22 mouse cellular contexts compared by ENCODE assay signal in the genomic region with DNA sequence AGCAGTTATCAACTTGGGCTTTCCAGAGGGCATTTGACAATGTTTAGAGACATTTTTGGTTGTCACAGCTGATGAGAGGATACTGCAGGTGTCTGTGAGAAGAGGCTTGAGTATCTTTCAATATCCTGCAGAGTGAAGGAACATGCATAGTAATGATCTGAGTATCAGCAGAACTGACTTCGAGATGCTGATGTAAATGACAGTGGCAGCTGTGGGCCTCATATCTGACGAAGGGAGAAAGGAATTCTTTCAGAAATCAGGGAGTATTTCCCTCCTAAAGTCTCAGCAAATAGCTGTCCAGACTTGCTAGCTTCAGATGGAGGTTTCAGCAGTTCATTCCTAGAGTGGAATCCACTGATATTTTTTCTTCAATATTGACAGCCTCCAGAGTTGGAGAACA.
DNase-seq lines count a peak whose midpoint lies in the region; ATAC-seq and TF ChIP-seq lines count a peak whose summit lies in the region.
"Had no signal": no experiment of that assay in that cellular context is flagged by ENCODE, and none has a peak within 500 bp of the region (broad histone marks: within the 10 kb centered on the region; RNA-seq: fewer than 3 reads in every experiment).

No protein-coding gene starts in this region.

- H3ac ChIP-seq in C2C12 (ENCODE audit: control insufficient read depth, insufficient read length, low read depth) (no peak overlapping the region), myocyte (ENCODE audit: control insufficient read depth, insufficient read length) (no peak overlapping the region)

- H3K27ac ChIP-seq in heart, adult 2 months: no peak overlapping the region
- no peak overlapping the region for H3K27ac ChIP-seq in hindbrain, postnatal 0 days

- no peaks in the 10 kb centered on the region for H3K9me3 ChIP-seq in hindbrain, postnatal 0 days (ENCODE audit: low read length)
- H3K9me3 ChIP-seq: G1E had no signal

- TF ChIP-seq POLR2A in heart, adult 2 months (IDR thresholded peaks at IDR 0.05; ENCODE audit: insufficient read depth, low read depth, low read length): no peak
- TF ChIP-seq POLR2A in myocyte (IDR thresholded peaks at IDR 0.05; ENCODE audit: insufficient read length, low read depth): no peak

- no peak for TF ChIP-seq CTCF in heart, adult 2 months (IDR thresholded peaks at IDR 0.05)
- TF ChIP-seq CTCF in C2C12 (IDR thresholded peaks at IDR 0.05; ENCODE audit: control insufficient read depth, insufficient read depth, insufficient read length): no peak
- TF ChIP-seq CTCF in hindbrain, postnatal 0 days (IDR thresholded peaks at IDR 0.05; ENCODE audit: low read depth): no peak

- no peak for ATAC-seq in hindbrain, postnatal 0 days
- ATAC-seq: activated CD4-positive, CD25-positive, alpha-beta regulatory T cell, adult 4 months; CD4-positive, CD25-positive, alpha-beta regulatory T cell, adult 4 months; Patski had no signal

- H3K36me3 ChIP-seq in heart, adult 2 months (ENCODE audit: control insufficient read depth, insufficient read depth, low read length): no peaks in the 10 kb centered on the region
- H3K36me3 ChIP-seq in C2C12 (ENCODE audit: control insufficient read depth, insufficient read depth) (no peaks in the 10 kb centered on the region), myocyte (ENCODE audit: control insufficient read depth, insufficient read depth) (no peaks in the 10 kb centered on the region)
- H3K36me3 ChIP-seq in hindbrain, postnatal 0 days (ENCODE audit: insufficient read depth, low read length): no peaks in the 10 kb centered on the region
- H3K36me3 ChIP-seq: G1E had no signal

- H3K4me2 ChIP-seq in myocyte (ENCODE audit: low read depth): no peak overlapping the region
- H3K4me2 ChIP-seq in hindbrain, postnatal 0 days (ENCODE audit: low read depth, low read length): no peak overlapping the region

- TF ChIP-seq EP300 in heart, adult 2 months (IDR thresholded peaks at IDR 0.05; ENCODE audit: insufficient read depth, low read depth, low read length): no peak

- intact Hi-C loops in heart, adult 2 months (cut with DNase I): no loop called here

- DNase-seq in heart, adult 11 months: peak; percentile 15
- DNase-seq in heart, adult 2 months: no peak
- DNase-seq in lung, postnatal 36 days: no peak
- no peak for DNase-seq in hindbrain, postnatal 0 days (ENCODE audit: low spot score)
- DNase-seq: adrenal gland, adult 2 months; adrenal gland, adult 8-10 months; adrenal gland, postnatal 10 days; adrenal gland, postnatal 14 days; adrenal gland, postnatal 25 days; adrenal gland, postnatal 36 days; B cell, adult 2 months; cerebellum, adult 11 months; cerebellum, adult 11-12 months; cerebellum, adult 18-20 months; cerebellum, adult 2 months had no signal

- no peaks in the 10 kb centered on the region for H3K27me3 ChIP-seq in heart, adult 2 months (ENCODE audit: control insufficient read depth, insufficient read depth, low read length)
- no peaks in the 10 kb centered on the region for H3K27me3 ChIP-seq in C2C12 (ENCODE audit: control insufficient read depth, insufficient read depth, insufficient read length)
- no peaks in the 10 kb centered on the region for H3K27me3 ChIP-seq in myocyte (ENCODE audit: control insufficient read depth, insufficient read depth, insufficient read length)
- no peaks in the 10 kb centered on the region for H3K27me3 ChIP-seq in hindbrain, postnatal 0 days (ENCODE audit: insufficient read depth, low read length)
- H3K27me3 ChIP-seq: CH12.LX, Patski had no signal

- no peaks in the 10 kb centered on the region for H3K79me2 ChIP-seq in heart, adult 2 months (replicated peaks; ENCODE audit: control insufficient read depth, insufficient read depth, low read length)
- H3K79me2 ChIP-seq in C2C12 (ENCODE audit: control insufficient read depth, insufficient read depth) (no peaks in the 10 kb centered on the region), myocyte (ENCODE audit: control insufficient read depth, insufficient read depth) (no peaks in the 10 kb centered on the region)

- no peaks in the 10 kb centered on the region for H3K79me3 ChIP-seq in C2C12 (ENCODE audit: low read depth)

- H3K4me1 ChIP-seq in heart, adult 2 months (ENCODE audit: control insufficient read depth, insufficient read depth, low read length): no peaks in the 10 kb centered on the region
- no peaks in the 10 kb centered on the region for H3K4me1 ChIP-seq in hindbrain, postnatal 0 days (ENCODE audit: insufficient read depth, low read length)

- no peak overlapping the region for H3K9ac ChIP-seq in heart, adult 2 months (ENCODE audit: low read depth, low read length)
- H3K9ac ChIP-seq in hindbrain, postnatal 0 days (replicated peaks; ENCODE audit: low read length): no peak overlapping the region

- WGBS in heart, adult 2 months: 47% methylated on average over 2 of the region's 2 CpGs
- WGBS in hindbrain, postnatal 0 days: 76% methylated on average over 2 of the region's 2 CpGs

- H3K4me3 ChIP-seq in heart, adult 2 months: no peak overlapping the region
- no peak overlapping the region for H3K4me3 ChIP-seq in C2C12 (ENCODE audit: insufficient read depth, poor library complexity, severe bottlenecking)
- no peak overlapping the region for H3K4me3 ChIP-seq in myocyte
- H3K4me3 ChIP-seq in hindbrain, postnatal 0 days (ENCODE audit: low read length): no peak overlapping the region

TF ChIP-seq in C2C12, 6 proteins besides CTCF, POLR2A, EP300 and RAD21:
- no peak for TF ChIP-seq MAX (IDR thresholded peaks at IDR 0.05)
- TF ChIP-seq MYOD1 (IDR thresholded peaks at IDR 0.05; ENCODE audit: control insufficient read depth, insufficient read length, low read depth): peak; percentile 50
- TF ChIP-seq FOSL1 (IDR thresholded peaks at IDR 0.05; ENCODE audit: insufficient read depth, low read length, poor library complexity, severe bottlenecking): no peak
TF ChIP-seq in C2C12: peak in this region for 1.

TF ChIP-seq in myocyte, 11 proteins besides CTCF, POLR2A, EP300 and RAD21:
- TF ChIP-seq MYOD1 (IDR thresholded peaks at IDR 0.05; ENCODE audit: control insufficient read depth in 1 of 3, insufficient read length in 2 of 3, low read depth in 2 of 3) (peak; percentile 8 to 78 (median 54)), TCF3 (IDR thresholded peaks at IDR 0.05; ENCODE audit: insufficient read length, low read depth) (no peak), E2F4 (IDR thresholded peaks at IDR 0.05; ENCODE audit: insufficient read depth) (no peak), MYOG (IDR thresholded peaks at IDR 0.05; ENCODE audit: control insufficient read depth in 1 of 3, insufficient read depth in 1 of 3, insufficient read length in 2 of 3, low read depth in 2 of 3) (no peak), POLR2AphosphoS2 (IDR thresholded peaks at IDR 0.05; ENCODE audit: insufficient read length, low read depth) (no peak), USF1 (IDR thresholded peaks at IDR 0.05; ENCODE audit: low read depth) (no peak), CEBPB (IDR thresholded peaks at IDR 0.05; ENCODE audit: insufficient read depth, poor library complexity, severe bottlenecking) (no peak)
